ENCODE assay signal across 18 mouse cellular contexts in the genomic region with DNA sequence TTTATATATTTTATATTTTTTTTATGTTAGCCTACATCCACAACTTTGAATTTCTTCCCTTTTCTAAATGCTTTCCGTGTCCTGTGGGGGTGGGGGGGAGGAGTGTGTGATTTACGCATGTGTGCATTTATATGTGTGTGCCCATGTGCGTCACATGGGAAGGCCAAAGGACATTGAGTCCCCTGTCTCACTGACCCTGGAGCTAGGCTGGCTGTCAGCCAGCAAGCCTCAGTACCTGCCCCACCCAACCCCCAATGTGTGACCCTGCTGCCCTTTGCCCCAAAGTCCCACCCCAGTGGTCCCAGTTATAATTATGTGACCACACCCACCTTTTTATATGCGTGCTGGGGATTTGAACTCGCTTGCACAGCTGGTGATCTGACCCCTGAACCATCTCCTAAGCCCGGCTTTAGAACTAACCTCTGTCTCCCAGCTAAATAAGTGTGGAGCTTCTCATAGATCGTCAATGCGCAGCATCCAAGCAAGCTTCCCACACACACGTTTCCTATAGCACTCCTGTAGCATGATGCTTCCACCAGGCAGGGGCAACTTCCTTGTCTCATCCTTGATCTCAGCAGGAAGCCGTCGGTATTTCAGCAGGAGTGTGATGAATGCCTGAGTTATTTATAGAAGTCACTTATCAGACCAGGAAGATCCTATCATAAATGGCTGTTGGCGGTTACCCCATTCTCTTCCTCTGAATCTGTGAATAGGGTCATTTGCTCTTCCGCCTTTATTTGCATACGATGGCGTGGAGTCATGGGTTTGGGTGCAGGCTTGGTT. TPM values are rescaled to one million over a fixed set of nuclear protein-coding genes. Genes with fewer than 3 reads are reported as not detected.
DNase-seq lines count a peak whose midpoint lies in the region; ATAC-seq and TF ChIP-seq lines count a peak whose summit lies in the region.
"Had no signal": no experiment of that assay in that cellular context is flagged by ENCODE, and none has a peak within 500 bp of the region (broad histone marks: within the 10 kb centered on the region; RNA-seq: fewer than 3 reads in every experiment).

No protein-coding gene starts in this region.

- ATAC-seq in heart, embryonic 12.5 days (ENCODE audit: insufficient number of reproducible peaks, low FRiP score), result no peak
- peak; percentile 51; the same call in 1 of the 2 replicates for ATAC-seq in liver, postnatal 0 days
- ATAC-seq: forebrain, embryonic 14.5 days; inflammation-experienced regulatory T-cells, adult 6 months had no signal

- TF ChIP-seq EP300 in heart, adult 2 months (IDR thresholded peaks at IDR 0.05; ENCODE audit: insufficient read depth, low read depth, low read length), result 0 out of 2 replicates have a peak, but pooled peaks have one; percentile 52
- no peak for TF ChIP-seq EP300 in liver, postnatal 0 days (IDR thresholded peaks at IDR 0.05; ENCODE audit: low read depth)

- no peak overlapping the region for H3K4me3 ChIP-seq in heart, adult 2 months
- H3K4me3 ChIP-seq in heart, embryonic 12.5 days, result no peak overlapping the region
- H3K4me3 ChIP-seq in liver, postnatal 0 days (ENCODE audit: low read depth, low read length), result no peak overlapping the region
- H3K4me3 ChIP-seq: liver, embryonic 15.5 days had no signal

- H3K79me2 ChIP-seq in heart, adult 2 months (replicated peaks; ENCODE audit: control insufficient read depth, insufficient read depth, low read length), result no peaks in the 10 kb centered on the region

- intact Hi-C loops in heart, adult 2 months (cut with DNase I), result no loop called here

- H3K27me3 ChIP-seq in heart, adult 2 months (ENCODE audit: control insufficient read depth, insufficient read depth, low read length), result no peaks in the 10 kb centered on the region
- no peaks in the 10 kb centered on the region for H3K27me3 ChIP-seq in heart, embryonic 12.5 days (replicated peaks)
- H3K27me3 ChIP-seq in liver, postnatal 0 days (ENCODE audit: insufficient read depth, low read length), result no peaks in the 10 kb centered on the region
- H3K27me3 ChIP-seq: liver, embryonic 15.5 days had no signal

- H3K4me1 ChIP-seq in heart, adult 2 months (ENCODE audit: control insufficient read depth, insufficient read depth, low read length), result peaks cover 18% of the 10 kb centered on the region
- H3K4me1 ChIP-seq in heart, embryonic 12.5 days (replicated peaks), result peaks cover 75% of the 10 kb centered on the region
- H3K4me1 ChIP-seq in liver, postnatal 0 days (ENCODE audit: insufficient read depth), result peaks cover 23% of the 10 kb centered on the region

- H3K27ac ChIP-seq in heart, adult 2 months, result no peak overlapping the region
- H3K27ac ChIP-seq in heart, embryonic 12.5 days (ENCODE audit: poor library complexity, severe bottlenecking), result no peak overlapping the region
- H3K27ac ChIP-seq in liver, postnatal 0 days (ENCODE audit: low read depth), result no peak overlapping the region
- H3K27ac ChIP-seq: liver, embryonic 15.5 days had no signal

- H3K36me3 ChIP-seq in heart, adult 2 months (ENCODE audit: control insufficient read depth, insufficient read depth, low read length), result no peaks in the 10 kb centered on the region
- H3K36me3 ChIP-seq in heart, embryonic 12.5 days, result no peaks in the 10 kb centered on the region
- no peaks in the 10 kb centered on the region for H3K36me3 ChIP-seq in liver, postnatal 0 days (replicated peaks; ENCODE audit: insufficient read depth, low read length)
- H3K36me3 ChIP-seq: liver, embryonic 15.5 days had no signal

- WGBS in heart, adult 2 months, result 55% methylated on average over 15 of the region's 15 CpGs
- WGBS in heart, embryonic 12.5 days, result 67% methylated on average over 15 of the region's 15 CpGs
- WGBS in liver, postnatal 0 days (ENCODE audit: insufficient replicate concordance), result 60% methylated on average over 15 of the region's 15 CpGs

- no peak overlapping the region for H3K9ac ChIP-seq in heart, adult 2 months (ENCODE audit: low read depth, low read length)
- H3K9ac ChIP-seq in heart, embryonic 12.5 days, result no peak overlapping the region
- no peak overlapping the region for H3K9ac ChIP-seq in liver, postnatal 0 days (replicated peaks)
- H3K9ac ChIP-seq: liver, embryonic 15.5 days had no signal

- peak in 1 of 2 experiments; percentile 24 for DNase-seq in heart, adult 2 months
- no peak for DNase-seq in liver, postnatal 0 days
- DNase-seq in liver, result no peak
- peak; percentile 51 for DNase-seq in kidney, postnatal 14 days
- no peak for DNase-seq in ovary, postnatal 14 days (ENCODE audit: low spot score)
- DNase-seq in testis, postnatal 10 days (ENCODE audit: low spot score), result no peak
- DNase-seq in gastrocnemius, postnatal 4 days (ENCODE audit: low spot score in 2 of 2), result no peak
- DNase-seq: adrenal gland, adult 2 months; cerebellum, adult 2 months; embryo, embryonic 11 days; left cerebral cortex, postnatal 4 days; lung, postnatal 36 days; thymus, postnatal 4 days had no signal

- H3K9me3 ChIP-seq in heart, embryonic 12.5 days (replicated peaks), result no peaks in the 10 kb centered on the region
- no peaks in the 10 kb centered on the region for H3K9me3 ChIP-seq in liver, postnatal 0 days (ENCODE audit: low read length)
- H3K9me3 ChIP-seq: liver, embryonic 15.5 days had no signal

- TF ChIP-seq POLR2A in heart, adult 2 months (IDR thresholded peaks at IDR 0.05; ENCODE audit: insufficient read depth, low read depth, low read length), result no peak

- H3K4me2 ChIP-seq in heart, embryonic 12.5 days, result no peak overlapping the region
- no peak overlapping the region for H3K4me2 ChIP-seq in liver, postnatal 0 days (ENCODE audit: low read depth, low read length)
- H3K4me2 ChIP-seq: liver, embryonic 15.5 days; midbrain, embryonic 11.5 days had no signal

- TF ChIP-seq CTCF in heart, adult 2 months (IDR thresholded peaks at IDR 0.05), result no peak
- TF ChIP-seq CTCF in liver, postnatal 0 days (IDR thresholded peaks at IDR 0.05; ENCODE audit: low read depth), result no peak

RNA-seq across cellular contexts. Expression of a gene that starts 58.6 kb away (rescaled TPM):
- total RNA-seq in heart, adult 2 months (2021), result 1 to 10 TPM; 9.0 to 9.7 TPM
- polyA plus RNA-seq in heart, adult 2 months (2012; rRNA removed), result 8.5 and 9.6 TPM in 2 replicates
- polyA plus RNA-seq in heart, embryonic 12.5 days (2016; fragmentation: Nextera tagmentation; extraction: Ambion mirVana), result 7.8 and 9.7 TPM in 2 replicates
- polyA plus RNA-seq in liver, postnatal 0 days (2015; fragmentation: Nextera tagmentation; extraction: Ambion mirVana), result 2.2 and 2.4 TPM in 2 replicates
- total RNA-seq in gastrocnemius, postnatal 4 days (2021), result 10 to 100 TPM; 21.0 TPM
